Mouse (Mus musculus) erythroblast, adult 5-6 weeks (primary cell): Measurements from ENCODE around the gene Qpct. TPM values are rescaled to one million over a fixed set of nuclear protein-coding genes. Genes with fewer than 3 reads are reported as not detected.

Experiments used
- ATAC-seq: replicated peaks from 2 replicates; pipeline ENCODE4 v1.8.0; 2016; ENCODE audit warnings: moderate number of reproducible peaks, mild to moderate bottlenecking, moderate TSS enrichment, inconsistent platforms; ENCODE audit not compliant: poor library complexity, low FRiP score, severe bottlenecking
- total RNA-seq, 2 experiments: library from RNA; stranded (forward) in 1 of 2; stranded (reverse) in 1 of 2; fragments of 150-400 nt in 1 of 2; fragments of 200-764, 138-1000 nt in 1 of 2; gene quantifications; 2 replicates each; pipeline versions ENCODE4 v1.2.3 to v1.2.4; 2015 to 2017; ENCODE audit warnings: low replicate concordance in 2 of 2

Gene Qpct
- total RNA-seq (2015; ENCODE audit: low replicate concordance) = 1.3 and 6.0 TPM in 2 replicates
- 0.14 and 0.77 TPM in 2 replicates for total RNA-seq (2017; ENCODE audit: low replicate concordance)

DNA sequence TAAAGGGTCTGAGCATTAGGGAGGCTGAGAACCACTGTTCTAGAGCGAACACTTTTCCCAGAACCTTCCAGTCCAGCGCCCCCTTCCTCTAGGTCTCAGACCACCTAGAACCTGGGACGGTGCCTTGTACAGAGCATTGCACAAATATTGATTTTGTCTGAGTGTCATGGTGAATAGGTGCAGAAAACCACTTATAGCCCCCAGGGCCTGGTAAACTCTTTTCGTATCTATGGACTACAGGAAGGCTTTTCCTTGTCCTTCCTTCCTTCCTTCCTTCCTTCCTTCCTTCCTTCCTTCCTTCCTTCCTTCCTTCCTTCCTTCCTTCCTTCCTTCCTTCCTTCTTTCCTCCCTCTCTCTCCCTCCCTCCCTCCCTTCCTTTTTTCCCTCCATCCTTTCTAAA is at the start of gene Qpct:
TSS of gene Qpct (plus strand) at position 301 of the 400 bp plus-strand sequence.
- ATAC-seq = no peak

DNA sequence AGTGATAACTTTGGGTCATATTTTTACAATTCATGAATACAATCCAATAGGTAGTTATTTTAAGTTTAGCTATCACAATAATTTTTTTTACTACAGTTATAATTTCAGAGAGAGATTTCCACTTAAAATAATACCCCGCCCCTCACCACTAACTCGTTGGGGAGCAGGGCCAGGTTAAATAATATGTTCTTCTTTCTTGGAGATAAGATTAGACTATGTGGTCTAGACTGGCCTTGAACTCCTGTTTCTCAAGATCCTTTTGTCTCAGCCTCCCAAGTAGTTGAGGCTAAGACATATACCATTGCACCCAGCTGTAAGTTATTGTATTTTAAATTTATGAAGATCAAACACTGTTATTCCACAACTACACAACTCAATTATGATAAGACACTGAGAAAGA is 38.1 kb upstream of the Qpct start:
- no peak for ATAC-seq

DNA sequence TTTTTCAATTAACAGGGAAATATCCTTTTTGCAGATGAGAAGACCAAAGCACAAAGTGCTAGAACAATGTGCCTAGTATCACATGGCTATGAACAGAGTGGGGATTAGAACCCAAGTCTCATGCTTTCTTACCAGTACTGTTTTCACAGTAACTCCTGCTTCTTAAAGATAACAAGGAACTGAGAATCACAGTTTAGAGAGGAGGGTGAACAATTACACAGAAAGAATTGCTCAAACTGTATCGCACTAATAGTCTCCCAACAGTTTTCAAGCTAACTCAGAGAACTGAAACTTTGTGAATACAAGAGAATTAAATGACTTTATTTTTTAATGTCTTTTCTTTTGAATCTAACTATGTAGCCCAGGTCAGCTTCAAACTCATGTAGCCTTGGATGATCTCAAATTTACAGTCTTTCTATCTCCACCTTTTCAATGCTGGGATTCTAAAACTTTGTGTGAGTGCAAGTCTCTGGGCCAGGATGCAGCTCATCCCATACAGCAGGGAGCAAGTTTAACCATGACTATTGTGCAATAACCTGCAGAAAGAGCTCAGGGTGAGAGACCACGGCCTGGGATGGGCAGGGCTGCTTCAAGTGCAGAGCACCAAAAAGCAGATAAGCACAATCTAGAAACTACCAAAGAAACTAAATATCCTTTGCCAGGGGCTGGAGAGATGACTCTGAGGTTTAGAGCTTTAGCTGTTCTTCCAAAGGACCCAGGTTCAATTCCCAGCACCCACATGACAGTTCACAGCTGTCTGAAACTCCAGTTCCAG is 36.6 kb upstream of the Qpct start:
- ATAC-seq = no peak; the same call in 1 of the 2 replicates

DNA sequence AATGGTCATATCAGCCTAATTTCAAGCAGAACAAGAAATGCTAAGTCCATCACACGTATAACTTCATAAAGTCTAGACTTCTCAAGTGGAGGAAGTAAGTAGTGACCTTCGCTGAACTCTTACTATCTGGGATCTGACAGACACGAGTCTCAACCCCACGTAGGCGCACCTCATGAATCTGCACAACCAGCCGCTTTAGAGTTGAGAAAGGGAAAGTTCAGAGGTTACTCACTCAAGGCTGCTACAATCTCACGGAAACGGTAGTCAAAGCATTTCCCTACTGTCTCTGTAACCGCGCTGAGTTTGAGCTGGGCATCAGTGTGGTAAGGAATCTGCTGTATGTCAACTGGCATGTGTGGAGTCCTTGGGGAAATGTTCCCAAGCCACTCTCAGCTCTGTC is 35.9 kb upstream of the Qpct start:
- no peak for ATAC-seq

DNA sequence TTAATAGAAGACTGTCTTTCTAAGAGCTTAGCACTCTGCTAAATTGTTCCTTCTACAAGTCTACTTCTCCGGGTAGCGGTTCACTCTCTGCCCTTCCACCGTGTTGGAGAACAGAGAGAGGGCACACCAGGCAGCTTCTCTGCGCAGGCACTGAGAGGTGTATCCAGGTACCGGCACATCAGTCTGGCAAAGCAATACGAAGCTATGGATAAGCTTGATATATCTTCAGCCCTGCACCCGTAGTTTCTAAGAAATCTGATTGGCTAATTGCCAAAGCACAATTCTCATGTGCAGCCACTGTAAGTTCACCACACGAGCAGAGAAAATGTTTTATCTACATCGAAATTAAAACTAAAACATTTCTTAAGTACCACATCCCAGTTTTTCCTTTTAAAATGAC is 33.3 kb upstream of the Qpct start:
- ATAC-seq = no peak

DNA sequence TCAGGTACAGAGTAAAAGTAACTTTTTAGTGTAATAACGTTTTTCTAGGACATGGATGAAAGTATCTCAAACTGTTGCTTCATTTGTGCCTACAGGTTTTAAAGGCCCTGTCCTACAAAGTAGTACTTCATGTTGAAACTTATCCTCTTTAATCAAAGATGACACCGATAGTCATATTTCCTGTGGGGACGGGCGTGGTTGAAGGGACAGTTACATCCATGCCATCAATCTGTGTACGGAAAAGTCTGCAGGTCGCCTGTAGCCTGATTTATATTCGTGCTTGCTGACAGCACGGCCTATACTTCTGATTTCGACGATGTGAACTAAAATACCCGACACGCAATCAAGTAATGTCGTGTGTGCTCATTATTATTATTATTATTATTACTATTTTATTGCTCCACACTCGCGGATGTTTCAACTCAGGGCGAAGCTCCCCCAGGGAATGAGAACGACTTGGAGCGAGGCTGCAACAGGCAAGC is 31.9 kb upstream of the Qpct start:
- ATAC-seq = no peak

DNA sequence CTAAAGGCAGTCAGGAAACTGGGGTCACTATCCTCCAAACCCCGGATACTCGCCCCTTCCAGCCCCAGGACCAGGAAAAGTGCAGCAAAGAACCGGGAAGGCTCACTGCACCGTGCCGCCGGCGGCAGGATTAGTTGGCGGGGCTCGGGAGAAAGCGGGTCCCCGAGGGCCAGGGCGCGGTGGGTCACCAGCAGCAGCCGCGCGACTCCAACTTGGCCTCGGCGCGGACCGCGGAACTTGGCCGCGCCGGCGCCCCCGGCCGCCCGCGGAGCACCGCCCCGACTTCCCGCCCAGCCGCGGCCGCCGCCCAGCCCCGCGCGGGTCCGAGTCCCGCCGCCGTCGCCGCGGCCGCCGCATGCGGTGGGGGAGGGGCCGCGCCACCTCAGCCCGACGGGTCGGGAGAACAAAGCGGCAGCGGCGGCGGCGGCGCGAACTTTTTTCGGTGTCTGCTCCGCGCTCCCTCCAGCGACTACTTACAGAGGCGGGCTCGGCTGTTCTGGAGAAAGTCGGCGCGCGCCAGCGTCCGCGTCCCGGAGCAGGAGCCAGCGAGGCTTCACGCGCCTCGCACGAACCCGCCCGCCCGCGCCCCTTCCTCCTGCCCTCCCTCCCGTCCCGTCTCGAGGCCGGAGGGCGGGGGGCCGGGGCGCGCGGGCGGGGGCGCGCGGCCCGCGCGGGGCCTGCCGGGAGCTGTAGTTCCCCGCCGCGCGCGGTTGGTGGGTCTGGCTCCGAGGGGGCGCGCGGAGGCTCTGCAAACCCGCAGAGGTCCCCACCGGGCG is 31.3 kb upstream of the Qpct start, which contains the start of gene Prkd3:
TSS of gene Prkd3 (minus strand) at position 609 of the 776 bp plus-strand sequence.
- no peak for ATAC-seq

DNA sequence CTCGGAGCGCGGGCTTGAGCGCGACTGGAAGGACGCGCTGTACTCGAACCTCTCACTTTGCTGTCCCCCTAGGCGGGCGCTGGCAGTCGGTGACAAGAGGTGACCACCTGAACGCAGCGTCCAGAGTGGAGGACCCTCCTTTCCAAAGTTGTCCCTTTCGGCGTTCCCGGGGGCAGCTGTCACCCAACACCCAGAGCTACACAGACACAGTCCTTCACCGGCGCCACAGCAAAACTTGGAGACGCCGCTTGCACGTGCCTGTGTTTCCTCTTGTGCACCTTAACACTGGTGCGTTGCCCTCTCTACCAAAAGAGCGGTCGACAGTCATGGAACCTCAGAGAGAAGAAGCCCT is 30.7 kb upstream of the Qpct start:
- no peak for ATAC-seq

DNA sequence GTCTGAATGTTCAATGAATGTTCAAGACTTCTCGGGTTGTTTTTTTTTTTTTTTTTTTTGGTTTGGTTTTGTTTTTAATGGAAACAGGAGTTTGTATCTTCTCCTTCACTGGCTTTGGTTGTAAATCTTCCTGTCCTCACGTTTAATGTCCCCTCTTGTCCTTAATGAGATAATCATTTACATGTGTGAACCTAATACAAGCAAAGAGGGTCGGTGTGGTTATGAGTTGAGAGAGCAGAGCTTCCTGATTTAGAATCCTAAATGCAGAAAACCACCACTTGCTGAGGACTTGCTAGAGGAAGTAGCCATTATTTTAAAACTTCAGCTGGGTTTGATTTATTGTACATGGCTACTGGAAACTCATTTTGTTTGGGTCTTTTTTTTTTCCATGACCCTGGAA is 29.0 kb upstream of the Qpct start:
- no peak for ATAC-seq

DNA sequence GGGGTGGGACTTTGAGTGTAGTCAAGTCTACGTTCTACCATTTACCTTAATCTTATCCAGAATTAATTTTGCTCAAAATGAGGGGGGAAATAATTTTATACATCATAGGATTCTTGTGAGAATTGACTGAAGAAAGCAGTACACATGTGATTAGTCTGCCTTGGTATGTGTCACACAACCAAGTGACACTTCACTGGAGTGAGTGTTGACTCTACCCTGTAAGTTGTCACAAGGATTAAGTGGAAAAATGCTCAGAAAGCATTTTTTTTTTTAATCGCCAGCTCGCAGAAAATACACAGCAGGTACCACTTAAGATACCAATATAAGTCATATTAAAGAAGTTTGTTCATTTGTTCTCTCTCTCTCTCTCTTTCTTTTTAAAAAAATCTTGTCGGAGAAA is 27.2 kb upstream of the Qpct start:
- ATAC-seq = no peak

DNA sequence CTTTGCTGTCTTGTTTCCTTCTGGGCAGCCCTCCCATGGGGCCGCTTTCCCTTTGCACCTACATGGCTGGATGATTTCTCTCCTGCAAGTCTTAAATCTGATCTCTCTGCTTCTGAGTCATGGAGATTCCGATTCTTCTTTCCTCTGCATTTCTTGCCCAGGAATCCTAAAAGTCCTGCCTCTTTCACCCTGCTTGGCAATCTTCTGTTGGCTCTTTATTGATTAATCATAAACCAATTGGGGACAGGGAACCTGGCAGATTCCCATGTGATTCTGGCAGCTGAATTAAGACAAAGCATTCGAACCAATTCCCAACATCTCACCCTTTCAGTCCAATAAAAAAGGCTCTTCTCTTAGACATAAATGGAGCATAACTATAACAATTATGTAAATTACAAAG is 22.5 kb upstream of the Qpct start:
- no peak for ATAC-seq

DNA sequence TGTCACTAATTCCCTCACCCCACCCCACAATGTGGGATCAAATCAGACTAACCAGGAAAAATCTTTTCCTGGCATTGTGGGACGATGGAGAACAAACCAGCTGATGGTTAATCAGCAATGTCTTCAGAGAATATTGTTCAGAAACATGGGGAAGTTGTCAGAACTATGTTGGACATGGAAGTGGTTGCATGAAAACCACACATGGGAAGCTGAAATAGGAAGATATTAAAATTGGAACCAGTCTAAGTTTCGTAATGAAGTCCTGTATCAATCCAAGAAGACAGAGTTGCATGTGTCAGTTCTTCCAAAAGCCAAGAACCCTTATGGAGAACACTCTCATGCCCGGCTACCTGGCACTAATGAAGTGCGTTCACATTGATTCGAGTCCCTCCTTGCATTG is 20.1 kb upstream of the Qpct start:
- ATAC-seq = no peak

DNA sequence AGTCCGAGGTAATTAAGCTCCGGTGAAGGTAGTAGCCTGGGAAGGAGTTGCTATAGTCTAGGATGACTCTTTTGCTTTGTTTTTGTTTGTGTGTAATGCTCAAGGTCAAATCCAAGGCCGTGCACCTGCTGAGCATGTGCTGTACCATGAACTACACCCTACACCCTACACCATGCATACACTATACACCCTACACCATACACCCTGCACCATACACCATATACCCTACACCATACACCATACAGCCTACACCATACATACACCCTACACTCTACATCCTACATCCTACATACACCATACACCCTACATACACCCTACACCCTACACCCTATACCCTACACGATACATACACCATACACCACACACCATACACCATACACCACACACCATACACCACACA is 18.9 kb upstream of the Qpct start:
- no peak; the same call in 1 of the 2 replicates for ATAC-seq

DNA sequence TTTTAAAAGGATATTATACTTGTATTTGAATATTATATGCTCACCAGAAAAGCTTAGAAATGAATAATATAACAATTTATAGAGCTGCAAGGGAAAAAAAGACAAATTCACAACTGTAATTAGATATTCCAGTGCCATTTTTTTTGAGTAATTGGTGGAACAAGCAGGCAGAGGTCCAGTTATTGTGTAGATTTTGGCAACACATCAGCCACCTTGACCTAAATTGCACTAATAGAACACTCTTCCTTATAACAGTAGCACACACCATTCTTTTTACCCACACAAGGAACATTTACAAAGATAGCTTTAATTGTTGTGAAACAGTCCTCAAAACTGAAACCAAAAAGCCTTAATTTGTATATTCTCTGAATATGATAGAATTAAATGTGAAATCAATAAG is 12.0 kb upstream of the Qpct start:
- no peak for ATAC-seq

DNA sequence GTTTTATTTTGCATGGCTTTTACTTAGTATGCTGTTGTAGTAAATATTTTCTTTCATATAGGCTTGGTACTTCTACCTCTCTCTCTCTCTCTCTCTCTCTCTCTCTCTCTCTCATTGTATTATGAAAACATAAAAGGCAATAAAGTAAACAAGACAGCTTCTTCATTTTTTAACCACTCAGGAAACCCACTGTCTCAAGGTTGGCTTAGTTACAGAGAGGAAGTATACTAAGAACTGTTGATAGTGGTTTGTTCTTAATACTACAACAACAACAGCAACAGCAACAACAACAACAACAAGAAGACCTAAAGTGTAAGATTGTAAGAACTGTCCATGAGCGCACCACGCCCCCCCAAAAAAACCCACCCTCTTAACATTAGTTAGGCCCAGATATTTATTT is 8.0 kb upstream of the Qpct start:
- ATAC-seq = no peak

DNA sequence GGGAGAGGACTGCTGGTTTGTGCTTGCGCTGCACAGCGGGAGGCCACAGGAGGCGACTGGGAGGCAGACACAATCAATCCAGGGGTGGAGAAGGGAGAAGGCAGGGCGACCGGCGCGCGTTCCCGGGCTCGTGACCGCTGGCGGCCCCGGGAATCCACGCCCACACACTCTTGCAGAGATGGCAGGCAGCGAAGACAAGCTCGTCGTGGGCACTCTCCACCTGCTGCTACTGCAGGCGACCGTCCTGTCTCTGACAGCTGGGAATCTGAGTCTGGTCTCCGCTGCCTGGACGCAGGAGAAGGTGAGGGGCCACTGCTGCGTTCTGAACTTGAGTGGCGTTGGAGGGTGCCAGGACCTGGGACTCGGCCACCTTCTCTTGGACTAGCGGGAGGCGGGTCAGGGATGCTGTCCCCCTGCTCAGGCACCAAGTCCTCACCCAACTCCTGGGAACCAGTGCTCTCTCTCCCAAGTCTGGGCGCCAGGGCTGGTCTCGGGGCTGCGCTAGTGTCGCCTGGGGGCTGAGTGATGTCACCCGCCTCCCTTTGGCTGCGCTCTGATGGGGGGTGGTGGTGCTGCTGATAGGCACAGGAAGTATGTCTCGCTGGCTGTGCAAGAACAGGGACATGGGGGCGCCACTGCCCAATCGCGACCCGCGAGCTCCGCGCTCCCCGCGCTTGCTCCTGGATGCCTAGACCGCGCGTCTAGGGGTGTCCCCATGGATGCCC is 544 bp downstream of the Qpct start:
- ATAC-seq = no peak

DNA sequence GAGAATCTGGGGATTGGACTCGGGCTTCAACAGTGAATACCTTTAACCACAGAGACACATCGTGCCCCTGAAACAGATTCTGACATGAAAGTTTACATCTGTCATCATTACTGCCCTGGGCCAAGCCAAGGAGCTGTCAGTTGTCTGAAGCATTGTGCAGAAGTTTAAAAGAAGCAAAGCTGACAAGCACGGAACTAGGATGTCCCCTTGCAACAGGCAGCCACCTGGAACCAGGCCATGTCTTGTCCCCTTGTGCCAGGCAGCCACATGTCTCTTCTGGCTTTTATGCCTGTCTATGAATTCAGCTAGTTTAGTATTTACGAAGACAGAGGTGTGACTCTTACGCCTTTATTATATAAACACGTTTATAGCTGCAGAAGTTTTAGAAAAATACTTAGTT is 6.6 kb downstream of the Qpct start:
- no peak for ATAC-seq

DNA sequence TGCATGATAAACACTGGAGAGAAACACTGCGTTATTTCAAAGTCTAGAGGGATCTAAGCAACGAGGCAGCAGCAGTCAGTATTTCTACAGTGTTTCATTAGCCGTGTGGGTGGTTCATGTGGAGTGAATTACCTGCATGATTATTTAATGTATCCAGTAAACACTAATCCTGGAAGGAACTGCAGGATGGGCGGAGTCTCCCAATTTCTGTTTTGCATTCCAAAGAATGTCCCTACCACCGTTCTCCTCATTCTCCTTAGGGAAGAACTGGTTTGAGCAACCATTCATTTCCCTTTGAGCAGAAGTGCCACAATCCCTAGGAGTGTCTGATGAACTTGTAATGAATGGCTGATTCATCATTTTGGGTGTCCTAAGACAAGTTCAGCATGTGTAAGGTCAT is 8.5 kb downstream of the Qpct start:
- no peak for ATAC-seq

DNA sequence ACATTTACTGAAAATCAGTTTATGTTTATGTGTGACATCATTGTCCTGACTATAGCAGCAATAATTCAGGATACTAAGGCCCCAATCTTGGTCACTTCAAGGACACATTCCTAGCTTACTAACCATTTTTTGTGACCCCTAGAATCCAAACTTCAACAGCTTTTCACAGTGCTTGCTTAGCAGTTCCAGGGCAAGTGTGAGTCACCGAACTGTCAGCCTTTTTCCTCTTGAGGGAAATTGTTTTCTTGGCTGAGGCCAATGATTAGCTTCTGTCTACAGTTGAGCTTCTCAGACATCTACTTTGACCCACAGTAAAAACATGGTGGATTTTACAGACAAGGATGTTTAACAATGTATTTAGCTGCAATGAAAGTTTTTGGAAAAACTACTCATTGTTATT is 12.5 kb downstream of the Qpct start:
- no peak for ATAC-seq

DNA sequence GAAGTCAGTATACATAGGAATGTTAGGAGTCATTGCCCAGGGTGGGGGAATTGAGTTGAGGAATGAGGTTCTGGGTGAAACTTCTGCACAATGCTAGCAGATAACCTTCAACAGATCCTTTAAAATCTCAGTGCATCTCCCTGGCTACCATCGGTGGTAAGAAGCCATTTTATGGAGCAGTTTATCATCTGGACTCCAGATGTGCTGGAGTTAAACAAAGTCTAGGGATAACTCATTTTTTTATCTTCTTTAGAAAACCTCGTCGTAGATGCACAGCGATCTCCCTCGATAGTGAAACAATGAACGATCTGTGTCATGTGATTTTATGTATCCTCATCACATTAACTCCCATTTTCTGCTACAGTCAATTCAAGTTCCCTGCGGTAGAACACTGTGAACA is 16.9 kb downstream of the Qpct start:
- no peak for ATAC-seq

DNA sequence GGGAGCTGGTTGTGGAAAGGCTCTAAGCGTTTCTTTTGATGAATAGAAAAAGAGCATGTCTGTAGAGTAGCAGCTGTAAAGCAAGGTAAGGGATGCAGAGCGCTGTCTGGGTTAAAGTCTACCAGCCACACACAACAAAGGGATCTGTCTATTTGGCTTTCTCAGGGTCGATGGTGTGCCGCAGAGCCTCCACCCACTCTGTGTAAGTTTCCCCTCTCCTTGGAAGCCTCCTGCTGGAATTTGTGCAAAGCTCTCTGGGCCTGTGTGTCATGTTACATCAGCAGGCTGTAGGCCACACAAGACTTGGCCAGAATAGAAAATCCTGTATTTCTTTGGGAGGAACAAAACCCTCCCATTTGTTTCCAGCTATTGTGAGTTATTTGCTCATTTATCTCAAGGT is 17.3 kb downstream of the Qpct start:
- ATAC-seq = no peak
